Mouse (Mus musculus) layer of hippocampus, adult 8-10 months (tissue): ENCODE data around the gene Bcl2l12. TPM values are rescaled to one million over a fixed set of nuclear protein-coding genes. Genes with fewer than 3 reads are reported as not detected.
A peak's percentile ranks its signal among the peaks of the same experiment; 100 is the strongest.

Experiments
- DNase-seq, 2 experiments: peaks; one replicate each; pipeline ENCODE4 v3.0.0; 2022; ENCODE audit warnings: low spot score in 2 of 2
- microRNA-seq, 2 experiments: library from miRNA; unstranded; fragments of <30 nt; microRNA quantifications; one replicate each; pipeline ENCODE4 v1.2.0; 2022
- total RNA-seq, 4 experiments: library from RNA; stranded (reverse); gene quantifications; 2 replicates each; pipeline ENCODE4 v1.2.4; 2022

Bcl2l12 gene
- total RNA-seq, 4 experiments from 2014 or later, result 2.3 to 6.1 (median 4.3) TPM

DNA sequence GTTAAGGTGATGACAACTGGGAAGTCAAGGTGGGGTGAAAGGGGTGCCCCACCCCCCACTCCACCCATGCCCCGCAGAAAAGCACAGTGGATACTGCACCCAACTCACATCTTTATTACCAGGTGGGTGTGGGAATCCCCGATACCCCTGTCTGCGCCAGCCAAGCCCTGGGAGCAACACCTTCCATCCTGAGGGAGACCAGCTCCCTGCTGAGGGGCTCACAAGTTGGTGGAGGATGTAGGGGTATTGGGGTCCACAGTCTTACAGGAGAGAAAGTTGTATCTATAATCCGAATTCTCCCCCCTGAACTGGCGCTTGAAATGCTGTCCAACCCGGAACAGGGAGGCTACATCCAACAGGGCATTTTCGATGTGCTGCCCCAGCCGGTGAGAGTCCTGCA is 39.2 kb downstream of the Bcl2l12 start:
- DNase-seq, result no peak

DNA sequence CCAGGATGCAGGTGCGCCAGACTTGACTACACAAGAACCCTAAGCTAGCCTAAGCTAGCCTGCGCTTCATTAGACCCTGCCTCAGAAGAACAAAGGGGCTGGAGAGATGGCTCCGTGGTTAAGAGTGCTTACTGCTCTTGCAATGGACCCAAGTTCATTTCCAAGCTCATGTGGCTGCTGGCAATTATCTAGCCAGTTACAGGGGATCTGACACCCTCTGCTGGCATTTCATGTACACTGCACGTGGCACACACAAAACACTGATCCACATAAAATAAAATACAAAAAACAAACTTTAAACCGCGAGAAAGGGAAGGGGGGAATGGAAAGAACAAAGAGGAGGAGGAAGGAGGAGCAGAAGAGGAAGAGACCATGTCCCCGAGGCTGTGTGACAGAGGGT is 40.3 kb downstream of the Bcl2l12 start:
- DNase-seq, result peak in 1 of 2 experiments; percentile 33

DNA sequence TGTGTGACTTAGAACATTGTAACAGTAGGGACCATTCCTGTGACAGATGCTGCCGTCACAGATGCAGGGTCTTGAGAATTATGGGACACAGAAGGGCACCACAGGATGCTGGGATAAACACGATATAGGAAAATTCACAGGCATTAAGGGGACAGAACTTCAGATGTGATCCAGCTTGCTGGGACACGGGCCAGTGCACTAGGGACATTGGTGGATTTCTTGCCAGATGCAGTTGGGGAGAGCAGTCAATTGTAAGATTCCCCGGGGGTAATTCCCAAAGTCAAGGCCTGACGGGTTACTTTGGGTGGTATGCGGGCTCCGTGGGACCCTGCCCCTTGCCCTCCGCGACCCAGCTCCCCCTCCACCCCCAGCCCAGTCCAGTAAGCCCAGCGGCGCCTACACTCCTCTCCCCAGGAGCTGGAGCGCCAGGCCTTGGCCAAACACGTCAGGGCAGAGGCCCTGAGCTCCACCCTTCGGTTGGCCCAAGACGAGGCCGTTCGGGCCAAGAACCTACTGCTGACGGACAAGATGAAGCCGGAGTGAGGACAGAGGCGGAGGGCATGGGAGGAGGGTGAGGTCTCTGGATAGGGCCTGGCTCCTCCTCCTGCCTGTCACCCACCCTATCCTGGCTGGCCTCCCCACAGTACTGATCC is 41.2 kb downstream of the Bcl2l12 start:
- DNase-seq, result no peak

DNA sequence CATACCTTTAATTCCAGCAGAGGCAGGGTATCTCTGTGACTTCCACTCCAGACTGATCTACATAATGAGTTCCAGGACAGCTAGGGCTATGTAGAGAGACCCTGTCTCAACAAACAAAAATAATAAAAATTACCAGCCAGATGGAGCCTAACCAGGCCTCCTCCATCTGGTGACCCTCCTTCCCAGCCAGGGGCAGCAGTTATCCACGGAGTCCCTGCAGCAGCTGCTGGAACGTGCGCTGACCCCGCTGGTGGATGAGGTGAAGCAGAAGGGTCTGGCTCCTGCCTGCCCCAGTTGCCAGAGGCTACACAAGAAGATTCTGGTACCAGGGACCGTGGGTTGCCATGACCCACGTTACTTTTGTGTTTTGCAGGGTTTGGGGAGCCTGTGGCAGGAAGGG is 42.2 kb downstream of the Bcl2l12 start:
- no peak for DNase-seq

DNA sequence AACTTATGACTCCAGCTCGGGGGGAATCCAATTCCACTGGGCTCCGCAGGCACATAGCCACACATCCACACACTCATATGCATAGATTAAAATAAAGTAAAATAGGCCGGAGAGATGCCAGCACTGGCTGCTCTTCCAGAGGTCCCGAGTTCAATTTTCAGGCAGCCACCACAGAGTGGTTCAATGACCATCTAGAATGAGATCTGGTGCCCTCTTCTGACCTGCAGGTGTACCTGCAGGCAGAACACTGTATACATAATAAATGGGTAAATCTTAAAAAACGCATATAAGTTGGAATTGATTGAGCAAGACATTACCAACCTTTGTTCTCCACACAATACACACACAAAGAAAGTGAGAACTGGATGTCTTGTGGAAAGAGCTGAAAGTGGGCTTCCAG is 42.9 kb downstream of the Bcl2l12 start:
- no peak for DNase-seq

DNA sequence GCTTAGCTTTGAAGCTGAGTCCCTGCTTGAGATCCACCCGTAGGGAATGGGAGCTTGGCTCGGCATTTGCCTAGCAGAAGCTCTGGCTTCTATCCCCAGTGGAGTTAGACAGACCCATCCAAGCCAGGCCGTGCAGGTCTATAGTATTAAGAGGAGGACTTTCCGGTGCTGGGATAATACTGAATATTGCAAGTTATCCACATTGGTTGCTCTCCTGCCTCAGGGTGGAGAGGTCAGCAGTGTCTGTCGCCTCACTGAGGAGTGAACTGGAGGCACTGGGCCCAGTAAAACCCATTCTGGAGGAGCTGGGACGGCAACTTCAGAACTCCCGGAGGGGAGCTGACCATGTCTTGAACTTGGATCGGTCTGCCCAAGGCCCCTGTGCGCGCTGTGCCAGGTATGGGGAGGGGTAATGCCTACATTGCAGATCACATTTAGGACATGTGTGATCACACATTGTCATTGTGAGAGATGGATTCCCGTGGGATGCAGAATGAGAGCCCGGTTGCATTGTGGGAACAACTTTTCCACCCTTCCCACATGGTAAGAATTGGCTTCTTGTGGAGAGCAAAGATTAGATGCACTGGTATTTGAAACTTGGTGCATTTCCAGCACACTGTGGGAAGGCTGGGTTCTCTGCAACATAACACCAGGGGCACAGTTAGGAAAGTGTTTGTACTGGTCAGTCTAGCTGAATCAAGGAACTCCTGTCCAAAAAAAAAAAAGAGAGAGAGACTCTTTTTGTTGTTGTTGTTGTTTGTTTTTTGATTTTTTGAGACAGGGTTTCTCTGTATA is 44.2 kb downstream of the Bcl2l12 start:
- no peak for DNase-seq

DNA sequence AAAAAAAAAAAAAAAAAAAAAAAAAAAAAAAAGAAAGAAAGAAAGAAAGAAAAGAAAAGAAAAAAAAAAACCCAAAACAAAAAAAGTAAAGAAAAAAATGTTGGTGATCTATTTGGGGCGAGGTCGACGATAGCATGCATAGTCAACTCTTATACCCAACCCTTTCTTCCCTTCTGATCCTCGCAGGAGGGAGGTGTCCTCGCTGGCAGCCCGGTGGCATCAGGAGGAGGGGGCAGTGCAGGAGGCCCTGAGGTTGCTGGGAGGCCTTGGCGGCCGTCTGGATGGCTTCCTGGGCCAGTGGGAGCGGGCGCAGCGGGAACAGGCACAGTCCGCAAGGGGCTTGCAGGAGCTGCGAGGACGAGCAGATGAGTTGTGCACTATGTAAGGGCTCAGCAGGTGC is 45.0 kb downstream of the Bcl2l12 start:
- DNase-seq, result no peak

DNA sequence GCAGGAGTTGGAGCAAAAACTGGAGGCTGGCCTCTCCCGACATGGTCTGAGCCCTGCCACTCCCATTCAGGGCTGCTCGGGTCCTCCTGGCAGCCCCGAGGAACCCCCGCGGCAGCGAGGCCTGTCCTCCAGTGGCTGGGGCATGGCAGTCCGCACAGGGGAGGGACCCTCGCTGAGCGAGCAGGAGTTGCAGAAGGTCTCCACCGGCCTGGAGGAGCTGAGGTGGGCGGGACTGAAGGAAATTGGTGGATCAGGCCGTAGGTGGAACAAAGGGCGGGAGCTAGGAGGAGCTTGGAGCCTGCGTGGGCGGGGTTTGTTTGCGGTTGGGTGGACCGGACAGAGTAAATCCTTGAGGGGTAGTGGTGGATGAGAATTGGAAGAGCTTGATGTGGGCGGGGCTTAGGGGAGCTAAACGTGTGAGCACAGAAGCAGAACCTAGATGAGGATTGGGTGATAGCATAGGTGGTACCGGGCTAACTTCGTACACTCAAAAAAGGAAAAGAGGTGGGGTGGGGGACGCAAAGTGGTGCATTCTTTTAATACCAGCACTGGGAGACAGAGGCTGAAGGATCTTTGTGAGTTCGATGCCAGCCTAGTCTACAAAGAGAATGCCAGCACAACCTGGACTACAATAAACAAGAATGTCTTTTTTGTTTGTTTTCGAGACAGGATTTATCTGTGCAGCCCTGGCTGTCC is 45.8 kb downstream of the Bcl2l12 start:
- peak; percentile 79 to 82 for DNase-seq

DNA sequence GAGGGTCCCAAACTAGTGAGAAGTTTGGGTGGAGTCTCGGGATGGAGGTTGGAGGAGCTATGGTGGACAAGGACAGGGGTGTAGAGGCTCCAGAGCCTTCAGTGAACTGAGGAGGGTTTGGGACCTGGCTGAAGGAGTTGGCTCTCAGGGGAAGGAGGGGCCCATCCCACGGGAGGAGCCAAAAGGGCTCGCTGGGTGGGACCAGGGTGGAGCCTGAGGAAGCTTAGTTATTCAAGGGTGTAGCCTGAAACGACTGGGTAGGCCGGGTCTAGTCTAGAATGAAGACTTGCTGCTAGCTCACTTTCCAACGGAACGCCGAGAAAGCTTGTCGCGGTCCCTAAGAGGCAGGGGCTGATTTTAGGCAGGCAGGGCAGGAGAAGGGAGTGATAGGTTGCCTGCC is 46.6 kb downstream of the Bcl2l12 start:
- no peak for DNase-seq

DNA sequence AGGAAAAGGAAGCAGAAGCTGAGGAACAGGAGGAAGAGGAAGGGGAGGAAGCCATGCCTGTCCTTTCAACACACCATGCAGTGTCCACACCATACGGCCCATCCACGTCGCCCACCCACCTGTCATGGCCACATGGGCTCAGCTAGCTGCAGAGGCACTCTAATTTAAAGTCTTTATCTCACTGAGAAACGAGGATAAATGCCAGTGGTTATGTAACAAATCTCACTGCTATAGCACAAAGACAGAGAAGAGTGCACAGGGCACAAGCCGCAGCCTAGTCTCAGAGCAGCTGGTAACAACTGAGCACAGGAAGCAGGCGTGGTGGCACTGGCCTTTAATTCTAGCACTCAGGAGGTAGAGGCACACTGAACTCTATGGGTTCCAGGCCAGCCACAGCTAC is 48.6 kb downstream of the Bcl2l12 start:
- no peak for DNase-seq

DNA sequence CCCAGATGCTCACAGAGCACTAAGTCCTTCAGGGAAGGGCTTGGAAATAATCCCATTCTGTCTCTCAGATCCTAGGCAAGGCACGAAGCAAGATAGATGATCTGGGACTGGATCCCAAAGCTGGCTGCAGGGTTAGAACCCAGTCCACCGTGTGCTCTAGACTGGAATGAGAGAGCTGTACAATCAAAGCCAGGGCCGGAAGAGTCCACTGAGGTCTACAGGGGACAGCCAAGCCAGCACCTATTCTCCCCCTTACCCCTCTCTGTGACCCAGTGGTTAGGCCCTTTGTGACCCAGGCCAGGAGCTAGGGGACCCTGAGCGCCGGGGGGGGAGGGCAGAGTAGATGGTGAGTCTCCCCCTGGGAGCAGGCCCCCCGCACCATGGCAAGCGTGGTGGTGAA is 55.6 kb downstream of the Bcl2l12 start, which contains the start of gene Tsks:
Tsks (plus strand) TSS at position 301 of the 400 bp plus-strand sequence.
- no peak for DNase-seq

Small RNA genes within 50 kb of the gene (microRNA-seq; reads per million reads assigned to microRNA genes)
- 1.0 to 1.3 reads per million in 2 experiments for gene Mir7054

Other genes starting within 250 kb of the Bcl2l12 start
- gene Zfp473, start 247.7 kb downstream of the Bcl2l12 start, total RNA-seq, result under 1 TPM; 0.31 to 0.70 (median 0.60) TPM
- 10 to 100 TPM; 27.7 to 32.5 (median 30.2) TPM for gene Nup62, start 182.6 kb downstream of the Bcl2l12 start, total RNA-seq
- gene Il4i1, start 182.3 kb downstream of the Bcl2l12 start, total RNA-seq, result 10 to 100 TPM in 2 of 4 experiments, 1 to 10 TPM in 2; 2.7 to 12.2 (median 7.8) TPM
- gene Atf5, start 182.1 kb downstream of the Bcl2l12 start, total RNA-seq, result 10 to 100 TPM; 23.3 to 36.1 (median 26.1) TPM
- gene Akt1s1, start 149.7 kb downstream of the Bcl2l12 start, total RNA-seq, result 10 to 100 TPM; 66.3 to 72.6 (median 71.0) TPM
- 10 to 100 TPM; 71.9 to 92.1 (median 73.8) TPM for gene Tbc1d17, start 149.6 kb downstream of the Bcl2l12 start, total RNA-seq
- 10 to 100 TPM; 29.8 to 37.7 (median 32.4) TPM for gene Pnkp, start 141.6 kb downstream of the Bcl2l12 start, total RNA-seq
- gene Ptov1, start 128.9 kb downstream of the Bcl2l12 start, total RNA-seq, result 100 to 1,000 TPM; 310 to 354 (median 329) TPM
- 100 to 1,000 TPM in 3 of 4 experiments, 10 to 100 TPM in 1; 89.6 to 111 (median 107) TPM for gene Med25, start 106.0 kb downstream of the Bcl2l12 start, total RNA-seq
- 10 to 100 TPM; 22.9 to 30.0 (median 26.7) TPM for gene Fuz, start 102.6 kb downstream of the Bcl2l12 start, total RNA-seq
- 100 to 1,000 TPM; 274 to 323 (median 303) TPM for gene Ap2a1, start 69.2 kb downstream of the Bcl2l12 start, total RNA-seq
- gene Tsks, start 55.5 kb downstream of the Bcl2l12 start, total RNA-seq, result under 1 TPM; 0.37 to 0.85 (median 0.67) TPM
- gene Cpt1c, start 23.9 kb downstream of the Bcl2l12 start, total RNA-seq, result 100 to 1,000 TPM; 123 to 144 (median 137) TPM
- gene Prmt1, start 12.1 kb downstream of the Bcl2l12 start, total RNA-seq, result 100 to 1,000 TPM; 167 to 173 (median 172) TPM
- 10 to 100 TPM; 42.1 to 52.0 (median 45.0) TPM for gene Irf3, start 1.1 kb downstream of the Bcl2l12 start, total RNA-seq
- gene Scaf1, start 17.7 kb upstream of the Bcl2l12 start, total RNA-seq, result 100 to 1,000 TPM; 163 to 173 (median 167) TPM
- 10 to 100 TPM; 13.7 to 16.8 (median 15.2) TPM for gene Rras, start 19.2 kb upstream of the Bcl2l12 start, total RNA-seq
- 10 to 100 TPM; 72.9 to 75.3 (median 73.6) TPM for gene Prr12, start 54.2 kb upstream of the Bcl2l12 start, total RNA-seq
- gene Nosip, start 63.7 kb upstream of the Bcl2l12 start, total RNA-seq, result 10 to 100 TPM; 42.2 to 53.5 (median 49.8) TPM
- 1 to 10 TPM; 6.5 to 7.6 (median 6.9) TPM for gene Prrg2, start 64.0 kb upstream of the Bcl2l12 start, total RNA-seq
- 10 to 100 TPM in 3 of 4 experiments, 1 to 10 TPM in 1; 9.9 to 13.9 (median 10.6) TPM for gene Rcn3, start 93.5 kb upstream of the Bcl2l12 start, total RNA-seq
- 10 to 100 TPM; 16.8 to 23.4 (median 20.1) TPM for gene Fcgrt, start 105.1 kb upstream of the Bcl2l12 start, total RNA-seq
- 100 to 1,000 TPM; 439 to 619 (median 513) TPM for gene Rps11, start 125.7 kb upstream of the Bcl2l12 start, total RNA-seq
- gene Rpl13a, start 130.0 kb upstream of the Bcl2l12 start, total RNA-seq, result 1,000 to 10,000 TPM in 1 of 4 experiments, 100 to 1,000 TPM in 3; 731 to 1,022 (median 859) TPM
- gene Gm45713, start 137.5 kb upstream of the Bcl2l12 start, total RNA-seq, result not detected
- gene Flt3l, start 137.7 kb upstream of the Bcl2l12 start, total RNA-seq, result 10 to 100 TPM; 10.0 to 12.0 (median 10.4) TPM
- 10 to 100 TPM; 37.5 to 56.7 (median 46.3) TPM for gene Pih1d1, start 155.6 kb upstream of the Bcl2l12 start, total RNA-seq
- 10 to 100 TPM; 16.9 to 18.6 (median 17.6) TPM for gene Aldh16a1, start 155.9 kb upstream of the Bcl2l12 start, total RNA-seq
- 1,000 to 10,000 TPM; 1,166 to 1,245 (median 1,206) TPM for gene Slc17a7, start 165.2 kb upstream of the Bcl2l12 start, total RNA-seq
- under 1 TPM in 2 of 4 experiments, not detected in 2; 0.20 to 0.51 TPM for gene Gfy, start 180.9 kb upstream of the Bcl2l12 start, total RNA-seq
- gene Pth2, start 182.3 kb upstream of the Bcl2l12 start, total RNA-seq, result not detected
- gene Ccdc155, start 206.2 kb upstream of the Bcl2l12 start, total RNA-seq, result 1 to 10 TPM; 2.5 to 4.8 (median 3.6) TPM
- gene Dkkl1, start 213.4 kb upstream of the Bcl2l12 start, total RNA-seq, result 1 to 10 TPM; 2.1 to 3.3 (median 2.6) TPM
- gene Tead2, start 217.0 kb upstream of the Bcl2l12 start, total RNA-seq, result 1 to 10 TPM; 2.2 to 5.4 (median 3.7) TPM
- 10 to 100 TPM in 2 of 4 experiments, 1 to 10 TPM in 2; 6.3 to 34.1 (median 18.1) TPM for gene Cd37, start 240.4 kb upstream of the Bcl2l12 start, total RNA-seq
- 1 to 10 TPM; 1.9 to 3.4 (median 2.6) TPM for gene Slc6a16, start 242.4 kb upstream of the Bcl2l12 start, total RNA-seq